Mouse (Mus musculus): Measurements from ENCODE around the gene Morc1.

Morc1 gene

GRCm38 (mm10) chr16:48630466-48630865, 199.4 kb downstream of the Morc1 start:
- no peak for DNase-seq

- no peak for DNase-seq
Observed at GRCm38 (mm10) chr16:48632351-48632750, 201.3 kb downstream of the Morc1 start.

- no peak for DNase-seq
Observed at GRCm38 (mm10) chr16:48646246-48646645, 215.2 kb downstream of the Morc1 start.

- no peak for DNase-seq
Observed at GRCm38 (mm10) chr16:48671696-48672095, 240.7 kb downstream of the Morc1 start.

- no peak for DNase-seq
Observed at GRCm38 (mm10) chr16:48672664-48673063, 241.6 kb downstream of the Morc1 start.

- DNase-seq, result peak; percentile 85 to 87
Observed at GRCm38 (mm10) chr16:48675607-48676006, 244.6 kb downstream of the Morc1 start.

GRCm38 (mm10) chr16:48676205-48676604, 245.2 kb downstream of the Morc1 start:
- no peak for DNase-seq

GRCm38 (mm10) chr16:48677381-48677780, 246.3 kb downstream of the Morc1 start:
- DNase-seq, result no peak

GRCm38 (mm10) chr16:48678029-48678428, 247.0 kb downstream of the Morc1 start:
- no peak for DNase-seq
